Mouse (Mus musculus) megakaryocyte progenitor cell, adult 5-6 weeks (primary cell): ENCODE data around the gene Prlh. TPM values are rescaled to one million over a fixed set of nuclear protein-coding genes. Genes with fewer than 3 reads are reported as not detected.
A peak's percentile ranks its signal among the peaks of the same experiment; 100 is the strongest.

Experiments
- ATAC-seq: replicated peaks from 2 replicates; pipeline ENCODE4 v1.8.0; 2016; ENCODE audit warnings: mild to moderate bottlenecking, moderate TSS enrichment, inconsistent platforms; ENCODE audit not compliant: poor library complexity
- total RNA-seq, 2 experiments: library from RNA; stranded (forward) in 1 of 2; stranded (reverse) in 1 of 2; fragments of 157-497, 149-512 nt in 1 of 2; fragments of 200-1000 nt in 1 of 2; gene quantifications; 2 replicates each; pipeline versions ENCODE4 v1.2.3 to v1.2.4; 2015 to 2017

Gene Prlh
- not detected in 2 replicates for total RNA-seq (2015)
- not detected in 2 replicates for total RNA-seq (2017)

GRCm38 (mm10) chr1:90952808-90953207, at the start of gene Prlh:
Gene Prlh (plus strand): TSS chr1:90953108.
- ATAC-seq = no peak

- ATAC-seq = no peak
Observed at GRCm38 (mm10) chr1:90903211-90903945, 49.5 kb upstream of the Prlh start.

- ATAC-seq = no peak
Observed at GRCm38 (mm10) chr1:90903971-90904458, 48.9 kb upstream of the Prlh start.

- ATAC-seq = no peak
Observed at GRCm38 (mm10) chr1:90904729-90905404, 48.0 kb upstream of the Prlh start.

GRCm38 (mm10) chr1:90906357-90906756, 46.6 kb upstream of the Prlh start:
- ATAC-seq = peak; percentile 84

GRCm38 (mm10) chr1:90909161-90909560, 43.7 kb upstream of the Prlh start:
- no peak for ATAC-seq

- ATAC-seq = peak; percentile 21; the same call in 1 of the 2 replicates
Observed at GRCm38 (mm10) chr1:90909631-90910152, 43.2 kb upstream of the Prlh start.

- ATAC-seq = no peak
Observed at GRCm38 (mm10) chr1:90913231-90913630, 39.7 kb upstream of the Prlh start.

- peak; percentile 73 for ATAC-seq
Observed at GRCm38 (mm10) chr1:90914948-90915569, 37.8 kb upstream of the Prlh start, which contains the start of gene Mlph. Gene Mlph (plus strand): TSS chr1:90915085.

GRCm38 (mm10) chr1:90917509-90917908, 35.4 kb upstream of the Prlh start:
- ATAC-seq = 0 out of 2 replicates have a peak, but pooled peaks have one; percentile 18

- ATAC-seq = no peak
Observed at GRCm38 (mm10) chr1:90921687-90922086, 31.2 kb upstream of the Prlh start.

GRCm38 (mm10) chr1:90926030-90926429, 26.9 kb upstream of the Prlh start:
- ATAC-seq = no peak

GRCm38 (mm10) chr1:90927308-90927707, 25.6 kb upstream of the Prlh start:
- no peak for ATAC-seq

- ATAC-seq = no peak
Observed at GRCm38 (mm10) chr1:90927929-90928574, 24.9 kb upstream of the Prlh start.

- peak; percentile 83 for ATAC-seq
Observed at GRCm38 (mm10) chr1:90928575-90928934, 24.4 kb upstream of the Prlh start.

GRCm38 (mm10) chr1:90933001-90933400, 19.9 kb upstream of the Prlh start:
- ATAC-seq = no peak

- no peak for ATAC-seq
Observed at GRCm38 (mm10) chr1:90936990-90937389, 15.9 kb upstream of the Prlh start.

- ATAC-seq = no peak
Observed at GRCm38 (mm10) chr1:90939980-90940379, 12.9 kb upstream of the Prlh start.

- peak; percentile 43 for ATAC-seq
Observed at GRCm38 (mm10) chr1:90945171-90945570, 7.7 kb upstream of the Prlh start.

- peak; percentile 33; the same call in 1 of the 2 replicates for ATAC-seq
Observed at GRCm38 (mm10) chr1:90947252-90947651, 5.7 kb upstream of the Prlh start.

GRCm38 (mm10) chr1:90949309-90949708, 3.6 kb upstream of the Prlh start:
- no peak for ATAC-seq
